Mouse (Mus musculus): ENCODE data around the gene Ankrd27. TPM values are rescaled to one million over a fixed set of nuclear protein-coding genes. Genes with fewer than 3 reads are reported as not detected.
"Not testable (repeated sequence)": the region's sequence is repeated elsewhere in the genome, so short reads cannot be mapped to it uniquely, and the experiment has no call there.

Gene Ankrd27
- 10 to 100 TPM; 40.3 to 42.6 TPM for total RNA-seq (2021)

- peak; percentile 95 to 98 for DNase-seq (ENCODE audit: low spot score in 2 of 2)
- intact Hi-C loops (cut with DNase I): no loop called here
These were observed at the start of gene Ankrd27 for GRCm38 (mm10) chr7:35586055-35586905. TSS of gene Ankrd27 (plus strand) at chr7:35586244.

GRCm38 (mm10) chr7:35537562-35537961, 48.5 kb upstream of the Ankrd27 start, which contains the start of gene Tdrd12:
TSS of gene Tdrd12 (minus strand) at chr7:35537745.
- DNase-seq (ENCODE audit: low spot score in 2 of 2): no peak
- intact Hi-C loops (cut with DNase I): no loop called here

DNA sequence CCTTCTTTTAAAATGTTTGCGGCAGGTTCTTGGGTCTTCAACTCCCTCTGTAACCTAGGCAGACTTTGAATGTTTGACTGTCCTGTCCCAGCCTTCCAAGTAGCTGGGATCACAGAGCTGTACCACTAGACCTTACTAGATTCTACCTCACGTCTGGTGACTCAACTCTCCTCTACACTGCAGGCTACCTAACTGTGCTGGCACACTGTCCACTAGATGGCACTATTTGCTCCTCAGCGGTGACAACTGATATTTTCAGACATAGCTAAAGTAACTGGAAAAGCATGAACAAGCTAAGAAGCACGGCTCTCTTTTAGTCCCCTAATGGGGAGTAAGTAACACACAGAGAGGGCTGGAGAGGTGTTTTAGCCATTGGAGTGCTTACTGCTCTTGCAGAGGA, 40.2 kb upstream of the Ankrd27 start:
- intact Hi-C loops (cut with DNase I): loop anchor here (2.0 kb wide), 1 partner anchor 85 kb away; no protein-coding TSS in a partner anchor
- DNase-seq (ENCODE audit: low spot score in 2 of 2): peak; percentile 63 to 81

GRCm38 (mm10) chr7:35553751-35554604, 32.1 kb upstream of the Ankrd27 start:
- DNase-seq (ENCODE audit: low spot score in 2 of 2): peak; percentile 13 to 52
- intact Hi-C loops (cut with DNase I): loop anchor here (2.0 to 10.0 kb wide), 3 partner anchors 31 to 1141 kb away; partner anchors contain the start of genes Rgs9bp and Tshz3

GRCm38 (mm10) chr7:35554605-35555175, 31.4 kb upstream of the Ankrd27 start:
- DNase-seq (ENCODE audit: low spot score in 2 of 2): peak; percentile 47 to 56
- intact Hi-C loops (cut with DNase I): loop anchor here (2.0 to 10.0 kb wide), 3 partner anchors 30 to 1140 kb away; partner anchors contain the start of genes Rgs9bp and Tshz3

DNA sequence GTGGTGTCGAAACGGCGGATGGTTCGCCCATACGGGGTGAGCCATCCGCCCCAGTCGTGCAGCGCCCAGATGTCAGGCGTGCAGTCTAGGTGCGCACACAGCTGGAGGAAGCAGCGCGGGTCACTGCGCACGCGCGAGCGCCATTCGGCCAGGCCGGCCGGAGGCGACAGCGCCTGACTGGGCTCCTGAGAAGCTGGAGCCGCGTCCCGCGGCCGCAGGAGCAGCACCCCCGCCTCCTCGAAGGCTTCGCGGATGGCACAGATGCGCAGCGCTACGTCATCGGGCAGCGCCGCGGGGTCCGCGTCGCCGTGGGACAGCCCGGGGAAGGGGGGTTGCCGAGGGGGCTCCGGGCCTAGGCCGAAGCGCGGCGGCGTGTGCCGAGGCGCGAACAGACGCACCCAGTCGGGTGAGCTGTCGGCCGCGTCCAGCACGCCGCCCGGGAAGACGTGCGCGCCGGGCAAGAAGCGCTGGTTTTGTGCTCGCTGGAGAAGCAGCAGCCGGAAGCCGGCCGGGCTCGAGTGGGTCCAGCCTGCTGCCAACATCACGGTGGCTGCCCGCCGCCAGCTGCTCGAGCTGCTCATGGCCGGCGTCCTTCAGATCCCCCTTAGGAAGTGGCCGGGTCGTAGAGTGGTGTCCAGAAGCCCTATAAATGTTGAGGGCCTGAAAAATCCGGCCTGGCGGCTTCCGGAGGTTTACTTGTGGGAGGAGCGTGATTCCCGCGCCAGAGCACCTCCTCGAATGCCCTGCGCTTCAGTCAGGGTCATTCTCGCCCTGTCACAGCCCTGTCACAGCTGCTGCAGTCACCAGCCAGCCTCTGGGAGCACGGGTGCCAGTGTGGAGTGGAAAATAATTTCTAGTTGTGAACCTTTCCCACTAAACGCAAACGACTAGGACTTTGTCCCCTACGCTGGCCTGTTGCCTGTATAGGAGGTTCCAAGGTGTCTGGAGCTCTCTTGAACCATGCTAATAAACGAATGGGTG, 30.5 kb upstream of the Ankrd27 start:
- intact Hi-C loops (cut with DNase I): loop anchor here (2.0 to 10.0 kb wide), 3 partner anchors 29 to 1139 kb away; partner anchors contain the start of genes Rgs9bp and Tshz3
- DNase-seq (ENCODE audit: low spot score in 2 of 2): peak; percentile 90 to 92

- no peak for DNase-seq (ENCODE audit: low spot score in 2 of 2)
- intact Hi-C loops (cut with DNase I): loop anchor here (10.0 kb wide), 1 partner anchor 1139 kb away; the partner anchor contains the start of gene Tshz3
These were observed 29.8 kb upstream of the Ankrd27 start, which contains the start of gene Nudt19 for GRCm38 (mm10) chr7:35556205-35556603. TSS of gene Nudt19 (minus strand) at chr7:35556304.

GRCm38 (mm10) chr7:35556905-35557304, 29.1 kb upstream of the Ankrd27 start:
- intact Hi-C loops (cut with DNase I): loop anchor here (10.0 kb wide), 1 partner anchor 1138 kb away; the partner anchor contains the start of gene Tshz3
- DNase-seq (ENCODE audit: low spot score in 2 of 2): no peak

GRCm38 (mm10) chr7:35557577-35557976, 28.5 kb upstream of the Ankrd27 start:
- intact Hi-C loops (cut with DNase I): loop anchor here (10.0 kb wide), 1 partner anchor 1137 kb away; the partner anchor contains the start of gene Tshz3
- DNase-seq (ENCODE audit: low spot score in 2 of 2): no peak

- intact Hi-C loops (cut with DNase I): loop anchor here (10.0 kb wide), 1 partner anchor 1136 kb away; the partner anchor contains the start of gene Tshz3
- DNase-seq (ENCODE audit: low spot score in 2 of 2): no peak
These were observed 27.4 kb upstream of the Ankrd27 start for GRCm38 (mm10) chr7:35558681-35559080.

GRCm38 (mm10) chr7:35559838-35560237, 26.2 kb upstream of the Ankrd27 start:
- intact Hi-C loops (cut with DNase I): loop anchor here (10.0 kb wide), 1 partner anchor 1135 kb away; the partner anchor contains the start of gene Tshz3
- DNase-seq (ENCODE audit: low spot score in 2 of 2): no peak

GRCm38 (mm10) chr7:35563071-35563470, 23.0 kb upstream of the Ankrd27 start:
- no peak for DNase-seq (ENCODE audit: low spot score in 2 of 2)
- intact Hi-C loops (cut with DNase I): no loop called here

DNA sequence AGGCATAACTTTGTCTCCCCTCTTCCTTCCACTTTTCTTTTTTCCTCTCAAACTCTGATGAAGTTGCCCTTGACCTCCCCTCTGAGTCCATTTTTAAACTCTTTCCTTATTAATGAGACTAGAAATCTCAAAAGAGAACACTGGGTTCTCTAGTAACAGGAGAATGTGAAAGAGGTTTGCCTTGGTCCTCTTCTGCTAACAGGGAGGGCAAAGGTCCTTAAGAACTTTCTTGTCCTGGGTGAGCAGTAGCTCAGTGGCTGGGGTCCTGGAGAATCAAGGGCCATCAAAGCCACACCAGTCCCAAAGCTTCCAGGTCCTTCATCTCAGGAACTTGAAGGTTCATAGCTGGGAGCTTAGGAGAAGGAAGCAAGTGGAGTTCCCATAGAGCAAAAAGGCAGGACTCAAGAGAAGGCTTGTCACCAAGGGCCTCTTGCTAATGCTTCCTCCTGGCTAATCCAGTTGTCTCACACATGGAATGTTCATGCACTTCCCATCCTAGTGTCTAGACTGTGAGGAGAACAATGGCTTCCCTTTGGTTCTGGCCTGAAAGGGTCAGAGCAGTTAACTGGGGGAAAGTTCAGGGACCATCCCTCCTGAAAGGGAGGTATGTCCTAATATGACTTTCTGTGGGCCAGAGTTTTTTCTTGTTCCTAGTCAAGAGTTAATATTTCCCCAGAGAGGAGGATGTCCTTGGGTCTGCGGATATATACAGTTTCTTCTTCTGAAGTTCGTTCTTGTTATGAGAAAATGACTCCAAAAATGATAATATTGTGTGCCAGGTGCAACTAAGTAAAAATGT, 21.8 kb upstream of the Ankrd27 start:
- intact Hi-C loops (cut with DNase I): no loop called here
- DNase-seq (ENCODE audit: low spot score in 2 of 2): no peak

- intact Hi-C loops (cut with DNase I); DNase-seq (ENCODE audit: low spot score in 2 of 2): not testable (repeated sequence)
These were observed 21.2 kb upstream of the Ankrd27 start for GRCm38 (mm10) chr7:35564872-35565271.

GRCm38 (mm10) chr7:35565965-35566364, 20.1 kb upstream of the Ankrd27 start:
- DNase-seq (ENCODE audit: low spot score in 2 of 2); intact Hi-C loops (cut with DNase I): not testable (repeated sequence)

GRCm38 (mm10) chr7:35569724-35570123, 16.3 kb upstream of the Ankrd27 start:
- intact Hi-C loops (cut with DNase I); DNase-seq (ENCODE audit: low spot score in 2 of 2): not testable (repeated sequence)

DNA sequence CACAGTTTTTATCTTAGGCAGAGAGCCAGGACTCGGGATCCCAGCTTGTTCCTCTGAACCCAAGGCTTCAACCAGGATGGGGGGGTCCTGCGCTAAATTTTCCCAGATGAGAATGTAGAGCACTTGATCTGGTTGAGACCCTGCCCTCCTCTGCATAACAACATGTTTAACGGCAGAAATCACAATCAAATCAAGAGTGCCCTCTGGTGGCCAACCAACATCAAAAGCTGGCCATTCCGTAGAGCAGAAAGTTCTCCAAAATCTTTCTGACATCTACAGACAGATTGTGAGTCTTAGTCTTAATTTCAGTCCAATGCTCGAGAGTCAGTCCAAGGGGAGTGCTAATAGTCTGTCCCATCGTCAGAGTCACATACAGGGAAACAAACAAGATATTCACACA, 15.2 kb upstream of the Ankrd27 start:
- DNase-seq (ENCODE audit: low spot score in 2 of 2); intact Hi-C loops (cut with DNase I): not testable (repeated sequence)
